Mouse (Mus musculus) kidney, postnatal 25 days (tissue): ENCODE measurements around the gene Elob.
A peak's percentile ranks its signal among the peaks of the same experiment; 100 is the strongest.

ENCODE experiments used
- DNase-seq, 2 experiments: peaks; one replicate each; pipeline ENCODE4 v3.0.0; 2021; ENCODE audit warnings: mixed read lengths in 2 of 2

Gene Elob

DNA sequence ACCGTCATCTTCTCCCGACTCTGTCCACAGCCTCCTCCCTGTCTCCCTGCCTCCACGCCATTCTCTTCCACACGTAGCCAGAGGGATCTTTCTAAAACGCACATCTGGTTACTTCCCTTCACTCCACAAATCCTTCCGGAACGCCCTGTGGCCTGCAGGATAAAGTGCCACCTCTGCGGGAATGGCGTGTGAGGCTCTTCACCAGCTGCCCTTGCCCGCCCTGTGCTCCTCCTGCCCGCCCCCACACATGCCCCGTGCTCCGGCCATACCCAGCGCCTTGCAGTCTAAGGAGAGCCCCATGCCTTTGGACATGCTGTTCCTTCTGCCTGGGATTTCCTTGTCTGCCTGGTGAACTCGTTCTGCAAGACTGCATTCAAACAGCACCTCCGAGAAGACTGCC is 5.9 kb downstream of the Elob start:
- DNase-seq, result peak in 1 of 2 experiments; percentile 37

DNA sequence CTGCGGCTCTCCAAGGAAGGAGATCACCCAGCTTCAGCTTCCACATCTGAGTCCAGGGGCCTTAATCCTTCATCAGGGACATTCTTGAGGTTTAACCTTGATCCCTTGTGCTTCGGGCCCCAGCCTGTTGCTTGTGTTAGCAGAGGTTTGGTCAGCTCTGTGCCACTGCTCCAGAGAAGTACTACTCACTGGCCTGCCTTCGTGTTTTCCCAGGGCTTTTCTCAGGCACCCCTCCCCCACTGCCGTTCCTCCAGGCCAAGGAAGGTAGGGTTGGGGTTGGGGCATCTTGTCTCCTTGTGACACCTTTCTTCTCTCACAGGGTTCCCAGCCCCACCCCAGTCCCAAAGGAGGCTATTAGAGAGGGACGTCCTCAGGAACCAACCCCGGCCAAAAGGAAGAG is 6.8 kb downstream of the Elob start:
- DNase-seq, result no peak

DNA sequence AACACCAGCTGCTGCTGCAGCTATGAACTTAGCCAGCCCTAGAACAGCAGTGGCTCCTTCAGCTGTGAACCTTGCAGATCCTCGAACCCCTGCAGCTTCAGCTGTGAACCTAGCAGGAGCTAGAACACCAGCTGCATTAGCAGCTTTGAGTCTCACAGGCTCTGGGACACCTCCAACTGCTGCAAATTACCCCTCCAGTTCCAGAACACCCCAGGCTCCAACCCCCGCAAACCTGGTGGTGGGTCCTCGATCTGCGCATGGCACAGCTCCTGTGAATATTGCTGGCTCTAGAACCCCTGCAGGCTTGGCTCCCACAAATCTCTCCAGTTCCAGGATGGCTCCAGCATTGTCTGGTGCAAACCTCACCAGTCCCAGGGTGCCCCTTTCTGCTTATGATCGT is 8.2 kb downstream of the Elob start:
- peak in 1 of 2 experiments; percentile 35 for DNase-seq

- no peak for DNase-seq
Measured at GRCm38 (mm10) chr17:23819235-23819634, 9.7 kb downstream of the Elob start.

- no peak for DNase-seq
Measured at GRCm38 (mm10) chr17:23818579-23818978, 10.4 kb downstream of the Elob start.

GRCm38 (mm10) chr17:23815641-23816040 is 13.3 kb downstream of the Elob start:
- peak in 1 of 2 experiments; percentile 41 for DNase-seq

- DNase-seq, result peak in 1 of 2 experiments; percentile 55
Measured at GRCm38 (mm10) chr17:23807918-23808317, 21.0 kb downstream of the Elob start.

GRCm38 (mm10) chr17:23806867-23807266 is 22.1 kb downstream of the Elob start:
- DNase-seq, result peak; percentile 67 to 83

DNA sequence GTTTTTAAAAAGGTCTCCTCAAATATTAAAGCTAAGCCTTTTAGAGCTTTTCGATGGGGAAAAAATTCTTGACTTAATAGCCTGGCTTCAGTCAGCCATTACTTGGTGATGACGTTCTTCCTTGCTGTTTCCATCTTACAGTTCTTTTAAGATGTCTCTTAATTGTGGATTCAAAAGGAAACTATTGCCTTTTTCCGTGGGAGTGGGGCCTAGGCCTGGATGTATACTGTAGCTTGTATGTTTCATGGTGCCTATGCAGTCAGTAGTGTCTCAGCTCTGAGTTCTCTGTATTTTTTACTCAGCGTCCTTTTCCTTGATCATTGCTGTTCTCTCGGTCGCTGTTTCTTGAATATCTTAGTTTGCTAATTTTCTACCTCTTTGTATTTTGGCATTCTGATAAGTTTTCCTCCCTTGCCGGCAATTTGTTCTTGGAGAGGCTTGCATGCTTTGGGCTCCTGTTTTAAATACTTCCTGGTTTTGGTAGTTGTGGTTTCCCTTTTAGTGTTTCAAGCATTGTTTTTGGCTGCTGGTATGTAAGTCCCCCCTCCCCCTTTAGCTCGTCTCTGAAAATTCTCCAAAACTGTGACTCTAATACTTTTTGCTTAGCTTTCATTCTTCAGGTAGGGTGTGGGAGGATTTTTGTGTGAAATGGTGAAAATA is 24.4 kb downstream of the Elob start:
- DNase-seq, result no peak

DNA sequence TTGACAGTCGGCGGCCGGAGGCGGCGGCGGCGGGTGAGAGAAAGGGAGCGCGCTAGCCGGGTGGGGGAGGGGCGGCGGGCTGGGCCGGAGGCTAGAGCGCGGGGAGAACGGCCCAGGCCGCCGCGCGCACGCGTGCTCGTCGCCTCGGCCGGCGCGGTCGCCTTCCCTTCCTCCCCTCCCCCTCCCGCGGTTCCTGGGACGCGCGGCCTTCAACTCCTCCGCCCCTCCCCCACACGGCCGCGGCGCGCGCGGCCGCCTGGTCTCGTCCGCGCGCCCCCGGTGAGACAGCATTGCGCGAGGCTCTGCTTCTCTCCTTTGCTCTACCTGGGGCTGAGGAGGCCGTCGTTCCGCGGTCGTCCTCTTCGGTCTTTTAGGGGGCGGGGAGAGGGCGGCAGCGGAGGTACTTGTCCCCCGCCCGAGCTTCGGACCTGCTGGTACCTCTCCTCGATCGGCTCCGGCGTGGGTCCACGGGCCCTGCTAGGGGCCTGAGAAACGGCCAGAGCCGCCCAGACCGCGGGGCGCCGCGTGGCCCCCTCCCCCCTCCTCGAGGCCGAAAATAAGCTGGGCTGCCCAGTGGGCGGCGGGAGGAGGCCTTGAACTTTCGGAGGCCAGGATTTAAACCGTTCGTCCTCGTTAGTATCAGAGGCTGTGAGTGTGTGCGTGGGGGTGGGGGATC is 25.4 kb downstream of the Elob start:
- DNase-seq, result peak; percentile 89 to 93

GRCm38 (mm10) chr17:23802746-23803365 is 26.1 kb downstream of the Elob start:
- peak; percentile 98 to 100 for DNase-seq

DNA sequence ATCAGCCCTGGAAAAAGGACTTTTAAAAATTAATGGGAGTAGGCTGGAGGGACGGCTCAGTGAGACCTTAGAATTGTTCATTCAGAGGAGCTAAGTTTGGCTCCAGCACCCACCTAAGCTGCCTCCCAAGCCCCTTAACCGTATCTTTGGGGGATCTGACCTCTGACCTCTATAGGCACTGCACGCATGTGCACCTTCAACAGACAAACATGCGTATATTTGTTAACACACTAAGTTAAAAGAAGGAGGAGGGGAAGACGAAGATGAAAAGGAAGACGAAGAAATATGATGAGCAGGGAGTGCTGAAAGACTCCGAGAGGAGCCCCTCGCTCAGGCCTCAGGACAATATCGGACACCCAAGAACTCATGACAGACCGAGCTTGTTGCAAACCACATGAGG is 27.3 kb downstream of the Elob start:
- no peak for DNase-seq

GRCm38 (mm10) chr17:23797316-23797715 is 31.6 kb downstream of the Elob start:
- DNase-seq, result no peak

DNA sequence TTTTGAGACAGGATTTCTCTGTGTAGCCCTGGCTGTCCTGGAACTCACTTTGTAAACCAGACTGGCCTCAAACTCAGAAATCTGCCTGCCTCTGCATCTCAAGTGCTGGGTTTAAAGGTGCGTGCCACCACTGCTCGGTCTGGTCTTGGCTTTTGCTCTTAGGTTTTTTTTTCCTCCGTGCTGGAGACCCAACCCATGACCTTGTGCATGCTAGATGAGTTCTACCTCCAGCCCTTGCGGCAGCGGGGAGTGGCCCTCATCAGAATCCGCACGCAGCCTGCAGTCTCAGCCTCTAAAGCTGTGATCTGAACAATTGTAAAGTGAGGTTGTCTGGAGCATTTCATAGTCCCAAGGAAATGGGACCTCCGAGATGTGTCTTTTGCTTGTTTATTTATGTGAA is 33.6 kb downstream of the Elob start:
- no peak for DNase-seq

DNA sequence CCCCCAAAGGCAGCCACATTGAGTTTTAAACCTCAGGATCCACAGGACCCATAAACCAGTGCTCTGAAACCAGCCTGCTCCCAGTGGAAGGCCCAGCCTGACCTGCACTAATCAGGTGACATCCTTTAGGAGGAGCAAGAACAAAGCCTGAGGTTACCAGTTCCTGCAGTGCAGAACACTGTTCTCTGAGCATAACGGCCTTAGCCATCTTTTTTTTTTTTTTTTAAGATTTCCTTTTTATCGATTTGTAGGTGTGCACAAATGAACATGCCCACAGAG is 37.9 kb downstream of the Elob start:
- DNase-seq, result no peak

DNA sequence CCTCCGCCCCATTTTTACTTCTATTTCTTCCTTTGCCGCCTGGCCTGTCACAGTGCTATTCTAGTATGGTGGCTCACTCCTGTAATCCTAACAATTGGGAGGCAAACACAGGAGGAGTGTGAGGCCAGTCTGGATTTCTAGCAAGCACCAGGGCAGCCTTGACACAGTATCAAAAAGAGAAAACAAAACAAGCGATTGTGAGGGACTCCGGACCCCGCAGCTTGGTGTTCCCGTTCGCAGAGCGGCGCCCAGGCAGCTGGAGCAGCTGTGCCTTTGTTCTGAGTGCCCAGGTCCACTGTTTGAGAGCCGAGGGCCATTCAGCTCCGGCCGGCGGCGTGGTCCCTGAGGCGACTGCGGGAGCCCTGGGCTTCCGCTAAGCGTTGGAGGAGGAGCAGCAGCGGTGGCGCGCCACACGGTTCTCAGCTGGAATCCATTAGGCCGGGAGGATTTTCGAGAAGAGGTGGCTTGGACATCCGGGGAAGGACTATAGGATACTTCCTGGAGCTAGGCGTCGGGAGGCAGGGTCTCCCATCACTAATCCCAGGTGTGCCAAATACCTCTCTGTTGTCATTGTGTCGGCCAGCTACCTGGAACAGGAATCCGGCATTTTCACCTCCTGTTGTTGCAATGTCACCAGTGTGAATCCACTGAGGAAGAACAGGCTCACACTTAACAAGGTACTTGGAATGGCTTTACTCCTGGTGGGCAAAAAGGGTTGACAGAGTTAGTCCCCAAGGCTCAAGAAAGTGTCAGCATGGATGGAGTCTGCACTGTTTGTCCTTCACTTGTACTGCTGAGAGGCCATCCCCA is 38.5 kb downstream of the Elob start, which contains the start of gene Srrm2:
Gene Srrm2, plus strand, starts transcription at position 264 of the 810 bp plus-strand sequence.
- DNase-seq, result peak; percentile 67 to 71

DNA sequence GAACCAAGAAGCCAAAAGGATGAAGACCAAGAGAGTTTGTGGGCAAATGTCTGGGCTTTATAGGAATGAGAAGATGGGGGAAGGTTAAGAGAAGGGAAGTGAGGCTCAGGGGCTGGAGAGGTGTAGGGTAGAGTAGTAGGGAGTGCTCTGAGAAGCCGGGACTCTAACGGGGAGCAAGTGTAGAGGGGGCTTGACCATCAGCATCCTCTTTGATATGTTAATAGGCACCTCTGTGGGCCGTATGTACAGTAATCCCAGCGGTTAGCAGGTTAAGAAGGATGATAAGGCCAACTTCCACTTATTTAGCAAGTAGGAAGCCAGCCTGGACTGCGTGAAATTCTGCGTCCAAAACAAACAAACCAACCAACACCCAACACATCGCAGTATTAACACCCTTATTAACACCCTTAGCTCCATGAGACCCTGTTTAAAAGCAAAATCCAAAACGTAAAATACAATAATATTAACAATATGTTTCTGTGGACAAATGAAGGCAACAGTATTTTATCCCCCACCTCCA is 39.1 kb downstream of the Elob start:
- DNase-seq, result no peak

DNA sequence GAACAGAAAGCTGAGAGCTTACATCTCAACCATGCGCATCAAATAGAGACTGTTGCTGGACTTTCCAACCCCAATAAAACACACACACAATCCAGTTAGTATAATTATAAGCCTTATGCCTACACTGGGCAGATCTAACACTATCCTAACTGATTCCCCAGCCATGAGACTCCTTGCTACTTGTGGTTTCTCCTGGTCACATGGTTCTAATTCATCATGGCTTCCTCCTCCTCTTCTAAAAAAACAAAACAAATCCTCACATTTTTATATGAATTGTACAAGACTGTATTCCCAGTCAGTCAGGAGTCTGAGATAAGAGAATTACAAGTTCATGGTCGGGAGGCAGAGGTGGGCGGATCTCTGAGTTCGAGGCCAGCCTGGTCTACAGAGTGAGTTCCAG is 40.0 kb downstream of the Elob start:
- DNase-seq, result no peak

DNA sequence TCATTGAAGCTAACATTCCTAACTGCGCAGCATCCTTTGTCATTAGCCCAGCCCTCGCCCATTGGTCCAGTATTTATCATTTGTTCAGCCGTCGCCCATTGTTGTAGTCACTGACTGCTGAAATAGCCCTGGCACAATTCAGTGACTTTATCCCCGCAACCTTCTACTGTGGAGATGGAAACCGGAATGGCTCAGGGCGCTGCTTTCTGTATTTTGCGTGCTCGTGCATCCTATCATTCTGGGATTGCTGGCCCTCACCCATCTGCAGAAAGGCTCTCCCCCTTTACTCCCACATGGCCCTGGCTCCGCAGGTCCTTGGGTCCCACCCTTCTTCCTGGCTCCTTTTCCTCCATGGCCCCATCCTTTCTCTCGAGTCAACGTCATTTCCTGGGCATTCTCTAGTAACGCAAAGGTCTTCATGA is 42.4 kb downstream of the Elob start:
- DNase-seq, result no peak

GRCm38 (mm10) chr17:23785561-23786471 is 43.1 kb downstream of the Elob start, which contains the start of gene Flywch2:
Gene Flywch2 (minus strand): TSS chr17:23786081.
- peak; percentile 88 to 91 for DNase-seq

GRCm38 (mm10) chr17:23783352-23783751 is 45.6 kb downstream of the Elob start:
- DNase-seq, result no peak

- DNase-seq, result no peak
Measured at GRCm38 (mm10) chr17:23778447-23778846, 50.5 kb downstream of the Elob start.
